Mouse (Mus musculus): ENCODE measurements around the gene Ddah2.

The Ddah2 gene

DNA sequence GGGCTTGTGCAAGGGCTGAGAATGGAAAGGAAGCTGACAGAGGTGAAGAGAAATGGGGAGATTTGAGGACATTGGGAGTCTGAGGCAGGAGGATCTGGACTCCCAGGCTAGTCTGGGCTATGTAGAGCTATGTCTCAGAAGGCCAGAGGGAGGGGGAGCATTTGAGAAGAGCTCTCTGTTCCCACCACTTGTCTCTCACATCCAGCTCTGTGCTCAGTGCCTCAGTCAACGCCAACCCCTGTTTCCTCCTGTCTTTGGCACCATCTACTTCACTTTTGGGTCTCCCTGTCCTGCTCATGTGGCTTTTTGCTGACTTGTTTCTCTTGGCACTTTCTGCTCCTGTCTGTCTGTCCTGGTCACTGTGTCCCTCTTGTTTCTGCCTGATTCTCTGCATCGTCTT, 18.4 kb downstream of the Ddah2 start:
- no peak for DNase-seq (ENCODE audit: low read depth in 1 of 2, low spot score in 2 of 2)

DNA sequence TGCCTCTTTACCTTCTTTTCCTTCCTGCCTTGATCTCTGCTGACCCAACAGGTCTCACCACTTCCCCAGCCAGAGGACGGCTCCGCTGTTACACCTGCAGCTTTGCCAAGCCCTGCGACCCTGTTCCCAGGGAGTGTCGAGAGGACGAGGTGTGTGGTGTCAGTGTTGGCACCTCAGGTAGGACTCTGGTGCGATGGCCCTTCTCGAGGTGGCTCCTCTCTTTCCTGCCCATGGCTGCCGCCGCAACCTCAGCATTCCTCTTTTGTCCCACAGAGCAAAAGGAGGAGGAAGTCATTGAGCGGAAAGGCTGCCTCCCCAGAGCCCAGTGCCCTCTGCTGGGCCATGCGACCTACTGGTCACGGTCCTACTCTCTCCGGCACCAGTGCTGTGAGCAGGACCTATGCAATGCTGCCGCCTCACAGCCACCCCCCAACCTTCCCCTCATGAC, 19.0 kb downstream of the Ddah2 start, which contains the start of gene Ly6g6d:
Gene Ly6g6d (minus strand): TSS at position 280 of the 448 bp plus-strand sequence.
- DNase-seq (ENCODE audit: low read depth in 1 of 2, low spot score in 2 of 2) = peak in 1 of 2 experiments; percentile 16

DNA sequence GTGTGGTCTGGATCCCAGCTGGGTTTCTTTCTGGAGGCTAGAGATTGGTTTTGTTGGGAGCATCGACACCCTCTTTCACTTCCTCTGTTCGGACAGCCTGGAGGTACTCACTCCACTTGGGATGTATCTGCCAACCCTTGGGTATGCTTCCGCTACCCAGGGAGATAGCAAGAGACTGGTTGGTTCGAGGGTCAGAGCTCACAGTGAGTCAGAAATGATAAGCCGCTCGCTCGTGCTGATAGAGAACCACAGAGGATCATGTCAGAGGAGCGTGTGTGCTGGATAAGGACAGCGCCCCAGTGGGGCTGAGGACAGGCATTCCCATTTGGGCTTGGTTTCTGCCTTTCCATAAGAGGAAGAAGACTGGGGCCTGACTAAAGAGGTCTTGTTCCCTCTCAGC, 20.9 kb downstream of the Ddah2 start:
- DNase-seq (ENCODE audit: low read depth in 1 of 2, low spot score in 2 of 2) = no peak

DNA sequence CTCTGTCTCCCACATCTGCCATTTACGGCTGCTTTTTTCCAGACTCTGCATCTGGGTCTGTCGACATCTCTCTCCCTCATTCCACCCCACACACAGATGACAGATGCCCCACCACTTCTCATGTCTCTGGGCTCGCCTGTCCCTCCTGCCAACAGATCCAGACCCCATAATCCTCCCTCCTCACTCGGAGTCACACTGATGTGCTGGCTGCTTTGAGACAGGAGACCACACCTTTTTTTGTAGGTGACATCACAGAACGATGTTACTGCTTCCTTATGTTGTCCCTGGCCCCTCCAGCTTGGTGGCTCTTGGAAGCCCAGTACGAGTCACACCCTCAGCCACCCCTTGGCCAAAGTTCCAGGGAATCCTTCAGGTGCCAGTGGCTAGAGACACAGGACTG, 21.4 kb downstream of the Ddah2 start:
- DNase-seq (ENCODE audit: low read depth in 1 of 2, low spot score in 2 of 2) = no peak

DNA sequence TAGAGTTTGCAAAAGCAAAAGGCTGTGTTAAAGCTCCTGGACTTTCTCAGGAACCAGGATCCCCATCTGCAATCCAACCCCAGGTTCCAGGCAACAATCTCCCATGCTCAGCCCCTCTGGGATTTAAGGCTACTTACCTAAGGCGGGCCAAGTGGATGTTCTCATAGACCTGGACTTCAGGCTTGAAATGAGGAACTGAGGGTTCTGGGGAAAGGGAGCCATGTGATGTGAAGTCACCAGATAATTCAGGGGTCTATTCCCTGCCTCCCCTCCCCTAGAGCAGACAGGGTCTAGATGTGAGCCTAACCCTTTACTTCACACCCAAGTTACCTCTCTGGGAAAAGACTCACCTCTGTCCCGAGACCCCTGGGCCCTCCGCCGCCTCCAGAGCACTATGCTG, 21.9 kb downstream of the Ddah2 start:
- DNase-seq (ENCODE audit: low read depth in 1 of 2, low spot score in 2 of 2) = no peak

DNA sequence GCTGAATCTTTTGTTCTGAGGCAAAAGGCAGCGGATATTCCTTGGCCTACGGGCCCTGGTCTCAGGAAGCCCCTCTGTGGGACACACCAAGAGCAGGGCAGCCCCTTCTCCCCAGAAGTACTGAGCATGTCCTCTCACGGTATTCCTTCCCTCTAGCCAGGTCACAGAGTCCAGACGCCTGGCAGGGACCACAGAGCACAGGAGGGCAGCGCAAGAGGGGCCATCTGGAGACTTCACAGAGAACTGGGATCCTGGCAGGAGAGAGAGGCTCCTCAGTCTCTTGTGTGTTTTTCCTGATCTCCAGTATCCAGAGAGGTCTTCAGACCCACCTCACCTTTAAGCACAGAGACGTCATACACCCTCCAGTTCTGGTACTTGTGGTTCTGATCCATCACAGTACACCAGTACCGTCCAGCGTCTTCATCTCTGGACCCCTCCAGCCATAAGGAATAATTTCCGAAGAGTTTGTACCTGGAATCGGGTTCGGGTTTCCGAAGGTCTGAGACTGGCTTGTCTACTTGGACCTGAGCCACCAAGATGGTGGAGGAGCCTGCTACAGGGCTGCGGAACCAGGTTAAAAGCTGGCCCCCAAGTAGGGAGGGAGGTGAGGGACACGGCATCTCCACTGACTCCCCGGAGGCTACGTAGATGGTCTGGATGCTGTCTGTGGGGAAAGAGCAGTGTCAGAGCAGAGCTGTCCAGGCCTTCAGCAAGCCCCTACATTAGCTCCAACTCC, 24.2 kb downstream of the Ddah2 start:
- DNase-seq (ENCODE audit: low read depth in 1 of 2, low spot score in 2 of 2) = no peak

DNA sequence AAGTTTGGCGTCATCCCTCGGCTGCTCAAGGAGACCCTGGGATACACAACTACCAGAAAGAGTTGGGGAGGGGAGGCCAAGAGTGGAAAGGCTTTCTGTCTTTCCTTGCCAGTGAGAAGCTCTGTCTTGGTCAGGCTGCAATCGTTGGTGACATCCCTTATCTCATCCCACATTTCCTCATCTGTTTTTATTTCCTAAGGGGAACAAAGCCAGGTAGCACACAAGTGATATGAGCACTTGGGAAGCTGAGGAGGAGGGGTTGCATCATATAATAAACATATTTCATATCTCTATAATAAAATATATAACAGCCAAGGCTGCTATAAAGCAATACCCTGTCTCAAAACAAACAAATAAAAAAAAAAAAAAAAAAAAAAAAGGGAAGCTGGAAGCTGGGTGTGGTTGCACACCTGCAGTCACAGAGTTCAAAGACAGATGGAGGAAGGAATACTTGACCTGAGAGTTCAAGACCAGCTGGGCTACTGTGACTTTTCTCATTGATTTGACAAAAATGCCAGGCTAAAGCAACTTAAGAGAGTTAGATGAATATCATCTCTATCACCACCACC, 25.2 kb downstream of the Ddah2 start:
- no peak for DNase-seq (ENCODE audit: low read depth in 1 of 2, low spot score in 2 of 2)

DNA sequence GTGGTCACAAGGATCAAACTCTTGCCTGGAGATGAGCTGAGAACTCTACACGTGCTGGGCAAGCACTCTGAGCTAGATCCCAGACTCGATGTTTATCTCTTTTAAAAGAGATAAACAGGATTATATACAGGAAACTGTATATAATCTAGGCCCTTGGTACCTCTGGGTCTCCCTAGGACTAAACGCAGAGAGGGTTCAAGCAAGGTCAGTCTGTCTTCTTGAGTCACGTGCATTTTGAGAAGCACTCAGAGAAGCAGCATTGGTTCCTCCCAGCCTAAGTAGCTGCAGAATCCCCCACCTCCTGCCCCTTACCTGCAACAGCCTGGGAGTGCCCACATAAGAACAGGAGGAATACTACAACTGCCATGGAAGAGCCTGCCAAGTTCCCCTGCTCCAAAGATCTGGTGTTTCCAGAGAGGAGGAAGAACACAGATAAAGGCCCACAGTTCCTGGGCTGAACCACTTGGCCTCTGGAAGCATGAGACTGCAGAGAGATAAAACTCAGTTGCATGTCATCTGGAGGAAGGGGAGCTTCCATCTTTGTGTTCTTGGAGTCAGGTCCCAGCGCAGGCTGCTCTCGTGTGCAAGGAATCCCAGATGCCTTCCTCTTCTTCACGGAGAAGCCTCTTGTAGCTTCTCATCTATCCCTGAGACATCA, 26.5 kb downstream of the Ddah2 start, which contains the start of gene Ly6g6f:
Gene Ly6g6f (minus strand): TSS at position 403 of the 658 bp plus-strand sequence.
- no peak for DNase-seq (ENCODE audit: low read depth in 1 of 2, low spot score in 2 of 2)

DNA sequence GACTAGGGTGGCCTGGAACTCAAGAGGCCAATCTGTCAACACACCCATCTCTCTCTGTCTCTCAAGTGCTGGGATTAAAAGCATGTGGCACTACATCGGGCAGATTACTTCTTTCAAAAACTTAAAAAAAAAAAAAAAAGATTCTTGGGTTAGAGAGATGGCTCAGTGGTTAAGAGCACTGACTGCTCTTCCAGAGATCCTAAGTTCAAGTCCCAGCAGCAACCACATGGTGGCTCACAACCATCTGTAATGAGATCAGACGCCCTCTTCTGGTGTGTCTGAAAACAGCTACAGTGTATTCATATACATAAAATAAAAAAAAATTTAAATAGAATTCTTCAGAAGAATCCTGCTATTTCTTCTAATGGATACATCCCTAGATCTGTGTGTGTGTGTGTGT, 29.3 kb downstream of the Ddah2 start:
- no peak for DNase-seq (ENCODE audit: low read depth in 1 of 2, low spot score in 2 of 2)

DNA sequence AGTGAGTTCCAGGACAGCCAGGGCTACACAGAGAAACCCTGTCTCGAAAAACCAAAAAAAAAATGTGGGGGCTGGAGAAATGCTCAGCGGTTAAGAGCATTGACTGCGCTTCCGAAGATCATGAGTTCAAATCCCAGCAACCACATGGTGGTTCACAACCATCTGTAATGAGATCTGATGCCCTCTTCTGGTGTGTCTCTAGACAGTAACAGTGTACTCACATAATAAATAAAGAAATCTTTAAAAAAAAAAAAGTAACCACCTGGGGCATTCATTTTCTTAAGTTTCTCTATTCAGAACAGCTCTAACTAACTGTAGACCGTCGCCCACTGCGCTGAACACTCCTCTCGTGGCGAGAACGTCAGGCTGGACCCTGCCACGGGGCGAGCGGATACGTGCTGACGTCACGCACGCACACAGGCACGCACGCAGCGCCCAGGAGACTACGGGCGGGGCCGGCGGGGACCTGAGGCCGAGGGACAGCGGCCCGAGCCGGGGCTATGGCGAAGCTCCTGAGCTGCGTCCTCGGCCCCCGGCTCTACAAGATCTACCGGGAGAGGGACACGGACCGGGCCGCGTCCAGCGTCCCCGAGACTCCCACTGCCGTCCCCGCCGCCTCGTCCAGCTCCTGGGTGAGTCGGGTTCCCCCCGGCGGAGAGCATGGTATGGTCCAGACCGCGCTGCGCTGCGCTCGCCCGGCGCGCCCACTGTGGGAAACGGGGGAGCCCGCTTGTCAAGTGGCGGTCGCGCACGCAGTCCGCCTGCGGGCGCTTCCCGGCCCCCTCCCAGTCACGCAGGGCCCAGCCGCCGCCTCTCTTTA, 30.2 kb downstream of the Ddah2 start, which contains the start of gene Abhd16a:
Gene Abhd16a (plus strand): TSS at position 439 of the 820 bp plus-strand sequence.
- DNase-seq (ENCODE audit: low read depth in 1 of 2, low spot score in 2 of 2) = peak; percentile 79 to 92

DNA sequence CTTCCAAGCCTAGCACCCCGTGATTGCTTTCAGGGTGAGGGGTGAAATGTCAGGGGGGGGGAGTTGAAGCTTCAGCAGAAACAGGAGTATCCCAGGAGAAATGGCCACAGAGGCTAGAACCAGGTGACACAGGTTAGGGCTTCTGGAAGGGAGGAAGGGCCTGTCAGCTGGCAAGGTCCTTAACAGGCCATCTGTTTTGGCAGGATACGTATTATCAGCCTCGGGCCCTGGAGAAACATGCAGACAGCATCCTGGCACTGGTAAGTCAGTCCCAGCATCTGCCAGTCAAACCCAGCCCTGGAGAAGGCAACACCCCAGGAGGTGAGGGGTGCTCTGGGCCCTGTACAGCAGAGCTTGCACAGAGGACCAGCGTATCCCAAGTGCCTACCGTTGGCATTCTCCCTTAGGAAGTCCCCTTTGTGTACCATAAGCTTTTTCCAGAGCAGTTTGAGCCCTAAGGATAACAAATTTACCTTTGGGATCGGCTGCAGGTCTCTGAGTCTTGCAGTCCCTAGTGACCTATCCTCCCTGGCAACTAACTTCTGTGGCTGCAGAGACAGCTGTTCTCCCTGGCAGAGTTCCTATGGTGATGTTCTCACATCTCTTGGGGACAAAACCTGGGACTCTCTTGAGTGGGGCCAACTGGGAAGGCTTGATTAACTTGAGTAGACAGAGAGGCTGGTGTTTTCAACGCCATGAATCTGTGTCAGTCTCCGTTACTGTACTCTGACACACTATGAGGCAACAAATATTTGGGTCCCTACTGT, 31.5 kb downstream of the Ddah2 start:
- no peak for DNase-seq (ENCODE audit: low read depth in 1 of 2, low spot score in 2 of 2)

DNA sequence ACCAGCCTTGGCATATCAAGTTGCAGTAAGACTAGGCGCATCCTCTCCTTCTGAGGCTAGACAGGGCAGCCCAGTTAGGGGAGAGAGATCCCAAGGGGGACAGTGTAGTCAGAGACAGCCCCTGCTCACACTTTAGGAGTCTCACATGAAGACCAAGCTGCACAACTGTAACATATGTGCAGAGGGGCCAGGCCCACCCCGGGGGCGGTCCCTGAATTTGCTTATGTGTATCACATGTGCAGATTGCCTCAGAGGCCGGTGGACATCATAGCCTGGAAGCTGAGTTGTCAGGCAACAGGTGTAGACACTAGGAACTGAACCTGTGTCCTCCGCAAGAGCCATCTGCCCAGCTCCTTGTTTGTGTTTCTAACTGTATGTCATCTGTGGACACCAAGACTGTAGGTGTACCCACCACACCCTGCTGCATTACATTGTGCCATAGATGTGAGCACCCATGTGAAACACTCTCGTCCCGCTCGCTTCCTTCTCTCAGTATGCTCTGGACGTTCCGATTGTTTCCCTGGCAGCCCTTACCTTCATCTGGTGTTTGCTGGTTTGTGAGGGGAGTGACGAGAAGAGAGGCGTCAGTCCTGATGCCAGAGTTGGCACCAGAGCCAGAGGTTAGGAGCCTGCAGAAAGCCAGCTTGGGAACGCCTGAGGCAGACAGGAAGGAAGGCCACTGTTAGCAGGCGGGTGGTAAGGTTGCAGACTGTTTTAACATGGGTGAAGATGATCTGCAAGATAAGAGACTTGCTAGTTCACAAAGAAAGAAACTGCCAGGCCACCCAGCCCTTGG, 33.8 kb downstream of the Ddah2 start:
- DNase-seq (ENCODE audit: low read depth in 1 of 2, low spot score in 2 of 2) = no peak

DNA sequence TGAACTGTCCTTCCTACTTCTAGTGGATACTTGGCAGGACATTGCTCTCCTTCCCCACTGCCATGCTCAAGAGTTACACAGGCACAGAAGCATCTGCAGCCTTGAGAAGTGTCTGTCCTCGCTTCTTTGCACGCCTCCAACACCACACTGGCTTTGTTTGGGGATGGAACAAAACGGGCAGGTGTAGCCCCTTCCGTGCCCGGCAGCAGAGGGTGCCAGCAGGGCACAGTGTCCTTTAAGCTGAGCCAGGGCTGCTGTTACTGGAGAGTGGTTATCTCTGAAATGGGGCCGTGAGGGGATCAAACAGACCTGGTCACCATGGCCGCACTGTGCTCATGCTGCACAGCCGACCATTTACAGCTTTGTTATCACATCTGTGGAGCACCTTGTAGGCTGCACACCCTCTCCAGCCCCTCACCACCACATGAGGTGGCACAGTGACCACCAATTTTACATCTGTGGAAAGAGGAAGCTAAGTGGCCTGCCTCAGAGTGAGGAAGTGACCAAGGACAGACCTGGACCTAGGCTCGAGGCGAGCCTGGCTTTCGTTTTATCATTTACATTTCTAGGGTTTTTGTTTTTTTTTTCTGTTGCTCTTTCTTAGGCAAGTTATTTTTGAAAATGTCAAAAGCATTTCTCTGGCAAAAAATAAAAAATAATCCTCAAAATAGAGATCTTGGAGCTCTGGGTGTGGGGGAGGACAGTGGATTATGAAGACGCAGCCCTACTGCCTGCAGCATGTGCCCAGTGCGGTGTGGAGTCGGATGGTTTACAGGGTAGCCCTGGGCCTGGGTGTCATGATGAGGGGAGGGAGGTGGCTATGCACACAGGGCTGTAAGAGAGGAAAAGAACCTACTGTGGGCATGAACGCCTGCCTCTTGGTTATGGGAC, 35.9 kb downstream of the Ddah2 start:
- DNase-seq (ENCODE audit: low read depth in 1 of 2, low spot score in 2 of 2) = no peak

DNA sequence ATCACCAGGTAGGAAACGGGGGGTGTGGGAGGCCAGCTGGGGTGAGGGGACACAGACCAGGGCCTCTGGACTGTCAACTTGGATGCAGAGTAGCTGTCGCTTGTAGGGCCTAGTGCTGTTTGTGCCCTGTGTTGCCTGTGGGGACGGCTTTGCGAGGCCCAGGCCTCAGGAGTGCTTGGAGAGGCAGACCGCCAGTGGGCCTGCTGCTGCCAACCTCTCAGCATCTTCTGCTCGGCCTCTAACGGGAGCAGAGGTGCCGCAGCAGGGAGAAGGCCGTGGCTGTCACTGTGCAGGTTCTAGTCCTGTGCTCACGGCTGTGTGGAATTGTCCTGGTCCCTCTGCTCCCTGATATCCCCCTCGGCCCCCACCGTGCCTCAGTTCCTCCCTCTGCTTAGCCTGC, 37.8 kb downstream of the Ddah2 start:
- no peak for DNase-seq (ENCODE audit: low read depth in 1 of 2, low spot score in 2 of 2)

DNA sequence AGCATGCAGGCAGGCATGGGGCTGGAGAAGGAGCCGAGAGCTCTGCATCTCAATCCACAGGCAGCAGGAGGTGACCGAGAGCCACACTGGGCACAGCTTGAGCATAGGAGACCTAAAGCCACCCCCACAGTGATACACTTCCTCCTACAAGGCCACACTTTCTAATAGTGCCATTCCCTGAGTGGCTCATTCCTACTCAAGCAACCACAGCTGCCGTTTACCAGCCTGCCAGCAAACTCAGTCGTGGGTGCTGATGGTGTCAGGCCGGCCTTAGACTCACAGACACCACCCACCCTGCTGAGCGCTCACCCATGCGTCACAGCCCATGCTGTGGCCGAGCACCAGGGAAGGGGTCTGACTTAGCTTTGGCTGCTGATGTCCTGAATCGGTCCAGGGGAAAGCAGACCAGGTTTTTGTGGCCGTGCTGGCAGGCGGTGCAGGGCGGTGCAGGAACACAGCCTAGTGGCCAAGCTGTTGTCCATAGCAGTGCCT, 38.4 kb downstream of the Ddah2 start:
- no peak for DNase-seq (ENCODE audit: low read depth in 1 of 2, low spot score in 2 of 2)

DNA sequence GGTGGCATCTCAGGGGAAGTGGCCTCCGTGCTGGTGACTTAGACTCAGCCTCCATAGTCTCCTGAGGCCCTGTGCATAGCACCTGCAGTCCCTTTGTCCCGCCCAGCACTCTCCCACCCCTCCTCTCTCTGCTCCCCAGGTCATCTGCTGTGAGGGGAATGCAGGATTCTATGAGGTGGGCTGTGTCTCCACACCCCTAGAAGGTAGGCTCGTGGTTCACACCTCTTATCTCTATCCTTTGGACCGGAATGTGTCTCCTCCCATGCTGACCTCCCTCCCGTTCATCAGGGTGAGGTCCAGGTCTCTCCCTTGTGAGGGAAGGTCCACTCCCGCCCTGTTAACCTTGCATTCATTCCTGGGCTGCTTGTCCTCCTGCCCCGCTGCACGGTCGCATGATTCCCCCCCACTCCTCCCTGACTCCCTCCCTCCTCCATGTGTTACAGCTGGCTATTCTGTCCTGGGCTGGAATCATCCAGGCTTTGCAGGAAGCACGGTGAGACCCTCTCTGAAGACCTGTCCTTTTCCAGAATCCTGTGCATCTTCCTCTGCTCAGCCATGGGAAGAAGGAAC, 41.4 kb downstream of the Ddah2 start:
- no peak for DNase-seq (ENCODE audit: low read depth in 1 of 2, low spot score in 2 of 2)

DNA sequence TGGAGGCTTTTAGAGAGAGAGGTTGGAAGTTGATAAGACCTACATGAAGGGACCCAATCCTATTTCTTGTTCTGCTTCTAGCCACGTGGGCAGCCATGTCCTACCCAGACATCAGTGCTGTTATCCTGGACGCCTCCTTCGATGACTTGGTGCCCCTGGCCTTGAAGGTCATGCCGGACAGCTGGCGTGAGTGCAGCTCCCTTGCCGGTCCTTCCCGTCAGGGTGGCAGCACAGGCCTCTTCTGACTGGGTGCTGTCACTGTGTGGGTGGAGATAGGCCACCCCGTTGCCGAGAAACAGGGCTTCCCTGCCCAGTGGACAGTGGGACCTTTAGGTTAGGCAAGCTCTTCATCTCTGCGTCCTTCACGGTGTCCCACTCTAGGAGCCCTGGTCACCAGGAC, 42.3 kb downstream of the Ddah2 start:
- DNase-seq (ENCODE audit: low read depth in 1 of 2, low spot score in 2 of 2) = no peak

DNA sequence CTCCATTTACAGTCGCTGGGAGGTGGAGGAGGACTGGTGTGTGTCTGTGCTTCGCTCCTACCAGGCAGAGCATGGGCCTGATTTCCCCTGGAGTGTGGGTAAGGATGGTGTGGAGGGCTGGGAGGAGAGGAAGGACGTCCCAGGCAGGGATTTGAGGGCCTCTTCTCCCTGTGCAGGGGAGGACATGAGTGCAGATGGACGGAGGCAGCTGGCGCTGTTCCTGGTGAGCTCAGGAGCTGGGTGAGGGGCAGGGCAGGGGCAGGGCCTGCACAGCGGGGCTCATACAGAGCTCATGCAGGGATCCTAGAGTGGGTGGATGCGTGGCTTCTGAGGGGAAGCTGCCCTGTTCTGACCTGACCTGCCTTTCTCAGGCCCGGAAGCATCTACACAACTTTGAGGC, 43.5 kb downstream of the Ddah2 start:
- DNase-seq (ENCODE audit: low read depth in 1 of 2, low spot score in 2 of 2) = no peak
